Mouse (Mus musculus): ENCODE results near the gene Topbp1.

DNA sequence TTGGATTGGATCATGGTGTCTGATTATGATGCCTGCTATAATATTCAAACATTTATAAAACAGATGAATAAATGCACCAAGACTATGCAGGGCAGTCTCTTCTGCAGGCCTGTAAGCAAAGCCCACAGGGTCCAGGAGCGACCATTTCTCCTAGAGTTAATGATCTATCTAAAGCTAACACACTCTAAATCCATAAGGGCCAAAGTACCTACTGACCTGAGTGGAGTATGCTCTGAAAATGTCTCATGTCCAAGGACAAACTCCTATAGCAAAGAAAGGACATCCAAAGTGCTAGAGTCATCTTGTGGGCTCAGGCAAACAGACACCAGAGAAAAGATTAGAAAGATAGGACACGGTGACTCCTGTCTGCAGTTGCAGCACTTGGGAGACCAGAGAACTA lies 10.5 kb upstream of the Topbp1 start:
- TF ChIP-seq POLR2A (IDR thresholded peaks at IDR 0.05; ENCODE audit: insufficient read depth, low read length) (no peak), EP300 (IDR thresholded peaks at IDR 0.05; ENCODE audit: insufficient read depth, low read depth, low read length) (no peak)
